Mouse (Mus musculus) 416B (cell line): ENCODE data around the gene Gm20696.

ENCODE experiments used
- DNase-seq: peaks from one replicate; pipeline ENCODE4 v3.0.0; 2011; ENCODE audit warnings: low read depth

Gm20696 gene

GRCm38 (mm10) chr6:99485217-99485883 lies 181.2 kb downstream of the Gm20696 start:
- peak; percentile 90 for DNase-seq

GRCm38 (mm10) chr6:99484884-99485216 lies 181.7 kb downstream of the Gm20696 start:
- no peak for DNase-seq

GRCm38 (mm10) chr6:99484197-99484725 lies 182.3 kb downstream of the Gm20696 start:
- DNase-seq, result no peak

GRCm38 (mm10) chr6:99483556-99483955 lies 183.0 kb downstream of the Gm20696 start:
- no peak for DNase-seq

- DNase-seq, result no peak
Observed at GRCm38 (mm10) chr6:99481568-99481967, 185.0 kb downstream of the Gm20696 start.

GRCm38 (mm10) chr6:99478873-99479650 lies 187.5 kb downstream of the Gm20696 start:
- DNase-seq, result no peak

GRCm38 (mm10) chr6:99475040-99475439 lies 191.6 kb downstream of the Gm20696 start:
- DNase-seq, result no peak

- DNase-seq, result peak; percentile 77
Observed at GRCm38 (mm10) chr6:99470906-99471305, 195.7 kb downstream of the Gm20696 start.

GRCm38 (mm10) chr6:99469134-99469834 lies 197.3 kb downstream of the Gm20696 start:
- no peak for DNase-seq

- peak; percentile 38 for DNase-seq
Observed at GRCm38 (mm10) chr6:99467831-99468230, 198.8 kb downstream of the Gm20696 start.

- DNase-seq, result no peak
Observed at GRCm38 (mm10) chr6:99467109-99467508, 199.5 kb downstream of the Gm20696 start.

GRCm38 (mm10) chr6:99466354-99466753 lies 200.2 kb downstream of the Gm20696 start:
- peak; percentile 38 for DNase-seq

GRCm38 (mm10) chr6:99464449-99464848 lies 202.1 kb downstream of the Gm20696 start:
- DNase-seq, result no peak

- no peak for DNase-seq
Observed at GRCm38 (mm10) chr6:99463906-99464305, 202.7 kb downstream of the Gm20696 start.

GRCm38 (mm10) chr6:99458775-99459174 lies 207.8 kb downstream of the Gm20696 start:
- DNase-seq, result no peak

- DNase-seq, result peak; percentile 40
Observed at GRCm38 (mm10) chr6:99453763-99454520, 212.7 kb downstream of the Gm20696 start.

GRCm38 (mm10) chr6:99452638-99453185 lies 213.9 kb downstream of the Gm20696 start:
- peak; percentile 71 for DNase-seq

GRCm38 (mm10) chr6:99451479-99451878 lies 215.1 kb downstream of the Gm20696 start:
- DNase-seq, result no peak

GRCm38 (mm10) chr6:99447447-99447846 lies 219.2 kb downstream of the Gm20696 start:
- DNase-seq, result no peak

GRCm38 (mm10) chr6:99446801-99447415 lies 219.7 kb downstream of the Gm20696 start:
- no peak for DNase-seq

- no peak for DNase-seq
Observed at GRCm38 (mm10) chr6:99443460-99443859, 223.1 kb downstream of the Gm20696 start.
